ENCODE assay signal across 8 mouse cellular contexts in genomic region chr15:93274679-93275583, GRCm38 (mm10). TPM values are rescaled to one million over a fixed set of nuclear protein-coding genes. Genes with fewer than 3 reads are reported as not detected.
A peak's percentile ranks its signal among the peaks of the same experiment; 100 is the strongest.
DNase-seq lines count a peak whose midpoint lies in the region; ATAC-seq lines count a peak whose summit lies in the region.

TSS of gene Gxylt1 (minus strand) at chr15:93275179.

- peak within 1 kb of the TSS; percentile 99 for H3K4me2 ChIP-seq in heart, embryonic 13.5 days
- peak within 1 kb of the TSS; percentile 89 for H3K4me2 ChIP-seq in liver, embryonic 12.5 days
- peak within 1 kb of the TSS; percentile 95 for H3K4me2 ChIP-seq in stomach, embryonic 15.5 days

- H3K4me3 ChIP-seq in brown adipose tissue, adult 24 weeks (ENCODE audit: insufficient read depth, low read depth, low read length), result peak within 1 kb of the TSS; percentile 92
- H3K4me3 ChIP-seq in heart, embryonic 13.5 days, result peak within 1 kb of the TSS; percentile 82
- peak within 1 kb of the TSS; percentile 88 for H3K4me3 ChIP-seq in liver, embryonic 12.5 days
- H3K4me3 ChIP-seq in stomach, embryonic 15.5 days (replicated peaks), result peak within 1 kb of the TSS; percentile 81

- H3K36me3 ChIP-seq in heart, embryonic 13.5 days, result peaks cover 11% of the 10 kb centered on the region
- peaks cover 7% of the 10 kb centered on the region for H3K36me3 ChIP-seq in liver, embryonic 12.5 days
- H3K36me3 ChIP-seq in stomach, embryonic 15.5 days, result no peaks in the 10 kb centered on the region

- H3K27me3 ChIP-seq in heart, embryonic 13.5 days (replicated peaks), result no peaks in the 10 kb centered on the region
- no peaks in the 10 kb centered on the region for H3K27me3 ChIP-seq in liver, embryonic 12.5 days (replicated peaks)
- H3K27me3 ChIP-seq in stomach, embryonic 15.5 days (replicated peaks), result no peaks in the 10 kb centered on the region

- no peaks in the 10 kb centered on the region for H3K9me3 ChIP-seq in heart, embryonic 13.5 days
- no peaks in the 10 kb centered on the region for H3K9me3 ChIP-seq in liver, embryonic 12.5 days (replicated peaks)
- H3K9me3 ChIP-seq in stomach, embryonic 15.5 days, result no peaks in the 10 kb centered on the region

- peak; percentile 99 for DNase-seq in CD4-positive, CD25-positive, alpha-beta regulatory T cell, adult 2 months (ENCODE audit: low read depth, low spot score)
- peak; percentile 28 for DNase-seq in fat pad, adult 2 months (ENCODE audit: extremely low read depth, low read depth, low spot score)
- DNase-seq in kidney, postnatal 10 days, result peak; percentile 100
- DNase-seq in natural killer cell, adult 2 months (ENCODE audit: low spot score in 2 of 2), result peak; percentile 100

- H3K27ac ChIP-seq in brown adipose tissue, adult 24 weeks (replicated peaks; ENCODE audit: low read depth, low read length), result peak within 1 kb of the TSS; percentile 51
- peak within 1 kb of the TSS; percentile 88 for H3K27ac ChIP-seq in heart, embryonic 13.5 days (replicated peaks)
- peak within 1 kb of the TSS; percentile 92 for H3K27ac ChIP-seq in liver, embryonic 12.5 days
- H3K27ac ChIP-seq in stomach, embryonic 15.5 days, result peak within 1 kb of the TSS; percentile 92

- ATAC-seq in heart, embryonic 13.5 days (ENCODE audit: extremely low read depth, insufficient number of reproducible peaks, low FRiP score, low TSS enrichment), result peak; percentile 99
- peak; percentile 96 for ATAC-seq in liver, embryonic 12.5 days
- ATAC-seq in stomach, embryonic 15.5 days (ENCODE audit: insufficient read depth, low FRiP score, low read depth), result peak; percentile 98

- peaks cover 13% of the 10 kb centered on the region; the same call in 1 of the 2 replicates for H3K4me1 ChIP-seq in brown adipose tissue, adult 24 weeks (ENCODE audit: control insufficient read depth, insufficient read depth, insufficient read length, low read length)
- peaks cover 39% of the 10 kb centered on the region for H3K4me1 ChIP-seq in heart, embryonic 13.5 days
- peaks cover 58% of the 10 kb centered on the region for H3K4me1 ChIP-seq in liver, embryonic 12.5 days
- peaks cover 27% of the 10 kb centered on the region for H3K4me1 ChIP-seq in stomach, embryonic 15.5 days

- peak within 1 kb of the TSS; percentile 93 for H3K9ac ChIP-seq in heart, embryonic 13.5 days
- H3K9ac ChIP-seq in liver, embryonic 12.5 days, result peak within 1 kb of the TSS; percentile 91
- peak within 1 kb of the TSS; percentile 80 for H3K9ac ChIP-seq in stomach, embryonic 15.5 days

- WGBS in heart, embryonic 13.5 days, result under 1% methylated on average over 62 of the region's 93 CpGs
- WGBS in liver, embryonic 12.5 days (ENCODE audit: insufficient replicate concordance), result under 1% methylated on average over 88 of the region's 93 CpGs
- under 1% methylated on average over 68 of the region's 93 CpGs for WGBS in stomach, embryonic 15.5 days

RNA-seq across cellular contexts. Expression of gene Gxylt1, which starts in this region (rescaled TPM):
- 5.6 and 6.1 TPM in 2 replicates for polyA plus RNA-seq in brown adipose tissue, adult 24 weeks (2012; ENCODE audit: insufficient read depth, insufficient read length, missing spikeins)
- polyA plus RNA-seq in heart, embryonic 13.5 days (2015; fragmentation: Nextera tagmentation; extraction: Ambion mirVana), result 7.0 and 8.5 TPM in 2 replicates
- polyA plus RNA-seq in liver, embryonic 12.5 days (2016; fragmentation: Nextera tagmentation; extraction: Ambion mirVana), result 7.6 and 7.7 TPM in 2 replicates
- 11.1 and 11.7 TPM in 2 replicates for polyA plus RNA-seq in stomach, embryonic 15.5 days (2015; fragmentation: Nextera tagmentation; extraction: Ambion mirVana)

Comparison
In these comparisons a context has a peak if more than half of its experiments do, and no peak if none do; other contexts are left out.
1. Peak in every context shown above with its lines: DNase-seq, ATAC-seq, H3K4me3 ChIP-seq and H3K27ac ChIP-seq.
2. DNase-seq: peak in every context shown above with its lines; median percentile 100 in kidney, postnatal 10 days; 100 in natural killer cell, adult 2 months; 99 in CD4-positive, CD25-positive, alpha-beta regulatory T cell, adult 2 months; 28 in fat pad, adult 2 months.